Mouse (Mus musculus): ENCODE results near the gene Pou2af1. TPM values are rescaled to one million over a fixed set of nuclear protein-coding genes. Genes with fewer than 3 reads are reported as not detected.

Pou2af1 gene
- polyA plus RNA-seq, 1 experiment = 171 TPM

DNA sequence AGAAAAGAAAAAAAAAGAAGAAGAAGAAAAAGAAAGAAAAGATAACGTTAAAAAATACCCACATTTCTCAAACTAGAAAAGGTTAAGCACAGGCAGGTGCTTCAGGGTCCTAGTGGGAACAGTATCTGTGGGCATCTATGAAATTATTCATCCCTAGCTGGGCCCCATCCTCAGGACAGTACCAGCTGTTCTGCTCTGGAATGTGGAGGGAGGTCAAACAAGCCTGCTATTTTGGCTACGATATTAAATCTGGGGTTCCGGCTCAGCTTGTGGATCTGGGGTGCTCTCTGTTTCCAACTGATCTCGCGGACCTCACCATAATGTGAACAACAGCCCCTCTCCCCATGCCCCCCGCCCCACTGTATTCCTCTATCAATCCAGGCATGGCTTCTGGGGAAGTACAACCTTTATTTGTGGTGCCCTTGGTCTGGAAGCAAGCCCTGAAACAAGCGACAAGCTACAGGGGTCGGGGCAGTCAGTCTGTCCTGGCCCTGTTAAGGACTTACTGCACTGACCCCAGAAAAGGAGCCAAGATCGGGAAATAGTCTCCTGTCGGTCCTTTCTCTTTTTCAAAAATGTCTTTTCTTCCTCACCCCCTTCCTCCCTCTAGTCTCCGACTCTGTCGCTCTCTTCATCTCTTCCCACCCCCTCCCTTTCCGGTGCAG lies 64.5 kb downstream of the Pou2af1 start:
- Histone ChIP-seq H3K4me3 (ENCODE audit: extremely low read depth, insufficient read depth, insufficient read length) (peak overlapping the region; percentile 47), H3K36me3 (ENCODE audit: control insufficient read depth, insufficient read depth, low read length) (no peaks in the 10 kb centered on the region; the same call in 1 of the 2 replicates), H3K4me1 (ENCODE audit: control insufficient read depth, insufficient read depth, insufficient read length) (peaks cover 12% of the 10 kb centered on the region), H3K27me3 (ENCODE audit: control insufficient read depth, insufficient read depth, low read length) (peaks cover 5% of the 10 kb centered on the region), H3K27ac (ENCODE audit: insufficient read depth, low read length) (peak overlapping the region; percentile 55)
- TF ChIP-seq POLR2A (IDR thresholded peaks at IDR 0.05; ENCODE audit: low read depth, low read length) = no peak
- TF ChIP-seq CTCF (IDR thresholded peaks at IDR 0.05; ENCODE audit: extremely low read depth, insufficient read depth, insufficient read length, insufficient replicate concordance) = no peak
- 32% methylated on average over 13 of the region's 13 CpGs for WGBS
- DNase-seq (ENCODE audit: low read depth in 1 of 2, low spot score in 2 of 2) = no peak

DNA sequence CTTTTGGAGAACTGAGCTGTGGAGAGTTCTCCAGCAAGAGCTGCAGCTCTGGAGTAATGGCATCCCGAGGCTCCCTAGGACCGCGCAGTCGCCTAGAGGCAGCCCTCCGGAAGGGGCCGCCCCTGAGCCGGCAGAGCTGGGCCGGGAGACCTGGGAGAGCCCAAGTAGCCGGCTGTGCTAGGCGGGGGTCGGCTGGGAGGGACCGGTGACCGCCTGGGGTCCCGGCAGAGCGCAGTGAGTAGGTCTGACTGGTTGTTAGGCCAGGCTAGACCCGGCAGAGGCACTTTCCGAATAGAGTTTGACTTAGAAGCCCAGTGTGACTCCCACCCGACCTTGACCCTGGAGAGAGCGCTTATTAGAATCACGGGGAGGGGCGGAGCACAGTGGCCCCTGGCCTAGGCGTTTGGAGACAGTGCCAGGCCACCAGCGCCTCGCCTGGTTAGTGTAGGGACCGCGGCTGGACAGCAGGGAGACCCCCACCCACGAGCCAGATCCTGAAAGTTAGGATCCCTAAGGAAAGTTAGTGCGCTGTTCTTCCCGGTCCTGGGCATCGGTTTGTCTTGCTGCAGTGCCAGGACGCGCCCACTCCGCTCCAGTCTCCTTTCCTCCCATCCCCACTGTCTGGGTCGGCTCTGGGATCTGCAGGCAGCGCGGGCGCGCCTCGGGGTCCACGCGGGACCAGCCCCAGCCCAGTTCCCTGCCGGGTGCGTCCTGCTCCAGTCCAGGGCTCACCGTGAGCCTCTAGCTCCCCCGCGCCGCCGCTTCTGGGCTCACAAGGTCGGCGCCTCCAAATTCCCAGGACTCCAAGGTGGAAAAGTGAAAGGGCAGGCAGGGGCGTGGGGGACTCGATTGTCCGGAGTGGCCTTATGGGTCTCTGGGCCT lies 65.2 kb downstream of the Pou2af1 start, which contains the start of gene Colca2:
TSS of gene Colca2 (minus strand) at position 70 of the 882 bp plus-strand sequence.
- peak within 1 kb of the TSS; percentile 55 for H3K27ac ChIP-seq (ENCODE audit: insufficient read depth, low read length)
- peak within 1 kb of the TSS; percentile 47 for H3K4me3 ChIP-seq (ENCODE audit: extremely low read depth, insufficient read depth, insufficient read length)
- H3K27me3 ChIP-seq (ENCODE audit: control insufficient read depth, insufficient read depth, low read length) = peaks cover 5% of the 10 kb centered on the region
- TF ChIP-seq CTCF (IDR thresholded peaks at IDR 0.05; ENCODE audit: extremely low read depth, insufficient read depth, insufficient read length, insufficient replicate concordance) (no peak), POLR2A (IDR thresholded peaks at IDR 0.05; ENCODE audit: low read depth, low read length) (no peak)
- no peaks in the 10 kb centered on the region; the same call in 1 of the 2 replicates for H3K36me3 ChIP-seq (ENCODE audit: control insufficient read depth, insufficient read depth, low read length)
- peaks cover 8% of the 10 kb centered on the region for H3K4me1 ChIP-seq (ENCODE audit: control insufficient read depth, insufficient read depth, insufficient read length)
- WGBS = 13% methylated on average over 53 of the region's 53 CpGs
- peak in 1 of 2 experiments; percentile 45 for DNase-seq (ENCODE audit: low read depth in 1 of 2, low spot score in 2 of 2)

DNA sequence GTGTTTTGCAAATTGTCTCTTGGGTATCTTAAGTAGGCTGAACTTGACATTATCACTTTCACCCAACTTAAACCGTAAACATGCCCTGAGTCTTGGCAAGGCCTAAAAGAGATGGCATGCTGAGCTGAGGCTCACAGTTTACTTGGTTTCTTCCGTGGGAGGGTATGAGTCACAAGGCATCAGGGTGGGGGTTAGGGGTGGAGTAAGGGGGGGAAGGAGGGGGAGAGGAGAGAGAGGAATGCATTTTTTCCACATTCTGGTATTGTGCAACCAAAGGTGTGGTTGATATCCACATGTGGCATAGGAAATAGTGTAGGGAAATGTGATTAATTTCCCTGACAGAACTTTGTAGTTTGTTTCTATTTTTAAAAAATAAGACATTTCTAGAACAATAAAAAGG lies 72.6 kb downstream of the Pou2af1 start:
- DNase-seq (ENCODE audit: low read depth in 1 of 2, low spot score in 2 of 2) = no peak
- 42% methylated on average over 2 of the region's 2 CpGs for WGBS
- H3K36me3 ChIP-seq (ENCODE audit: control insufficient read depth, insufficient read depth, low read length) = no peaks in the 10 kb centered on the region

More for the DNA sequence above, 72.6 kb downstream of the Pou2af1 start:
- TF ChIP-seq CTCF (IDR thresholded peaks at IDR 0.05; ENCODE audit: extremely low read depth, insufficient read depth, insufficient read length, insufficient replicate concordance) = no peak
- no peak for TF ChIP-seq POLR2A (IDR thresholded peaks at IDR 0.05; ENCODE audit: low read depth, low read length)
- H3K27me3 ChIP-seq (ENCODE audit: control insufficient read depth, insufficient read depth, low read length) = no peaks in the 10 kb centered on the region
- H3K4me3 ChIP-seq (ENCODE audit: extremely low read depth, insufficient read depth, insufficient read length) = no peak overlapping the region
- no peaks in the 10 kb centered on the region for H3K4me1 ChIP-seq (ENCODE audit: control insufficient read depth, insufficient read depth, insufficient read length)
- H3K27ac ChIP-seq (ENCODE audit: insufficient read depth, low read length) = no peak overlapping the region

Other genes with a start within 250 kb of the Pou2af1 start
- gene Sik2, start 204.6 kb upstream of the Pou2af1 start, polyA plus RNA-seq (2012; rRNA removed) = 12.5 and 19.4 TPM in 2 replicates
- gene Btg4, start 152.8 kb upstream of the Pou2af1 start, polyA plus RNA-seq (2012; rRNA removed) = not detected in 2 replicates
- 0.85 and 1.8 TPM in 2 replicates for gene Layn, start 136.6 kb upstream of the Pou2af1 start, polyA plus RNA-seq (2012; rRNA removed)
- gene 4833427G06Rik, start 111.6 kb upstream of the Pou2af1 start, polyA plus RNA-seq (2012; rRNA removed) = not detected in 2 replicates
- gene Gm32742, start 48.2 kb upstream of the Pou2af1 start, polyA plus RNA-seq (2012; rRNA removed) = 0.02 and 0.06 TPM in 2 replicates
- 0.46 and 0.83 TPM in 2 replicates for gene Colca2, start 64.9 kb downstream of the Pou2af1 start, polyA plus RNA-seq (2012; rRNA removed)
- 7.4 and 16.4 TPM in 2 replicates for gene 1810046K07Rik, start 115.2 kb downstream of the Pou2af1 start, polyA plus RNA-seq (2012; rRNA removed)

Measured in spleen, adult 2 months (tissue).